Mouse (Mus musculus) forebrain, postnatal 0 days (tissue): ENCODE data around the gene Gfod2. TPM values are rescaled to one million over a fixed set of nuclear protein-coding genes. Genes with fewer than 3 reads are reported as not detected.

Source experiments
- ATAC-seq: fragments of 200-750 bp; cut with Nextera tagmentation; 2 replicates; pipeline ENCODE4 v1.8.0; 2017; ENCODE audit warnings: mild to moderate bottlenecking, moderate library complexity
- DNase-seq: peaks from one replicate; pipeline ENCODE4 v3.0.0-alpha.2; 2015
- H3K27ac ChIP-seq: fragments of 300-500 bp; sonication (generic); 2 replicates; pipeline ENCODE4 v1.5.1; 2014; ENCODE audit warnings: low read depth, mild to moderate bottlenecking, antibody characterized with exemption, low read length, moderate library complexity, mixed read lengths
- H3K27me3 ChIP-seq: fragments of 300-500 bp; sonication (generic); 2 replicates; pipeline ENCODE4 v1.6.1; 2014; ENCODE audit warnings: mild to moderate bottlenecking, low read length, mixed read lengths; ENCODE audit not compliant: insufficient read depth
- H3K36me3 ChIP-seq: fragments of 300-500 bp; sonication (generic); 2 replicates; pipeline ENCODE4 v1.6.1; 2014; ENCODE audit warnings: mild to moderate bottlenecking, moderate library complexity; ENCODE audit not compliant: insufficient read depth
- H3K4me1 ChIP-seq: fragments of 300-500 bp; sonication (generic); 2 replicates; pipeline ENCODE4 v1.6.1; 2014; ENCODE audit warnings: antibody characterized with exemption; ENCODE audit not compliant: insufficient read depth
- H3K4me2 ChIP-seq: fragments of 300-500 bp; sonication (generic); 2 replicates; pipeline ENCODE4 v1.6.1; 2014; ENCODE audit warnings: low read depth, mild to moderate bottlenecking, moderate library complexity
- H3K4me3 ChIP-seq: fragments of 300-500 bp; sonication (generic); 2 replicates; pipeline ENCODE4 v1.5.1; 2014; ENCODE audit warnings: low read depth, low read length, mixed read lengths
- H3K9ac ChIP-seq: fragments of 300-500 bp; sonication (generic); 2 replicates; pipeline ENCODE4 v1.6.1; 2014; ENCODE audit warnings: mild to moderate bottlenecking
- H3K9me3 ChIP-seq: fragments of 300-500 bp; sonication (generic); 2 replicates; pipeline ENCODE4 v1.6.1; 2016; ENCODE audit warnings: low read length
- CTCF ChIP-seq: sonication (generic); IDR thresholded peaks from 2 replicates; pipeline ENCODE4 v1.5.1; 2016; ENCODE audit warnings: antibody characterized with exemption, control low read depth, low read depth
- WGBS: fragments of 180-500 bp; shearing (Covaris S2); extraction: QIAGEN DNeasy Blood & Tissue Kit; methylation state at CpG from one replicate; pipeline ENCODE4 v1.1.7; 2014; 5-methylcytosine and 5-hydroxymethylcytosine counted together
- polyA plus RNA-seq: library from polyadenylated mRNA; unstranded; fragments of >200 nt; fragmentation: Nextera tagmentation; extraction: Ambion mirVana; gene quantifications from 2 replicates; pipeline ENCODE4 v1.2.1, GENCODE M21; 2015
- total RNA-seq: library from RNA; depleted of rRNA; stranded (reverse); fragments of >200 nt; gene quantifications from 2 replicates; pipeline ENCODE4 v1.2.3, GENCODE M21; 2014

The Gfod2 gene
- total and polyA plus RNA-seq, 2 experiments from 2014 or later = 51.2 to 71.2 TPM

DNA sequence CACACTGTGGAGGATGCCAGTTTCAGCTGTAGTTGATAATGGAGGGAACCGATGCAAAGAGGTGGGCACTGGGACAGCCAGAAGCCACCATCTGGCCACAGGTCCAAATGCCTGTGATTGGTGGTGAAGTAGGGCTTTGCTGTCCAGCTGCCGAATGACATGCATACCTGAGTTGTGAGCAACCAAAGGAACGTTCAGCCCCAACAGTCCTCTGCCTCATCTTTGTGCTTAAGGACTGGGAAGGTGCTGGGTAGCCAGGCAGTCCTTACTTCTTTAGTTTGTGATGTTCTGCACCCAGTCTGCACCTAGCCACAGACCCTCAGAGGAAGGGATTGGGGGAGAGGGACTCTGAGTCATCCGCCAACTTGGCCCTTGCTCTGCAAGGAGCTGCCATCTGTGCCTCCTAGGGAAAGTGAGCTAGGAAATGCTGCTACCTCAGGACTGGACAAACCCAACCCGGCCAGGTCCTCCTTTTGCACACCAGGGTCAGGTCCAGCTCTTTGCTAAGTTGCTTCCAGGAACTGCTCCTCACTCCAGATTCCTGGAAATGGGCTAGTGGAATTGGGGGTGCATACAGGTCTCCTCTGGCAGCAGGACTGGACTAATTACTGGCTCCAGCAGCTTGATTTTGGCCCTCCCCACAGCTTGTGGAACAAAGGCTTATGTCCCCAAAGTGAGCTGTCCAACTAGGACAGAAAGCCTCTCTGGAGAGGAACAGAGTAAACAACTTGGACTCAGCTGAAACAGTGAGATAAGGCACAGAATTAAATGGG lies 10.2 kb upstream of the Gfod2 start:
- Histone ChIP-seq H3K27me3 (no peaks in the 10 kb centered on the region), H3K4me2 (no peak overlapping the region), H3K4me3 (no peak overlapping the region), H3K9ac (no peak overlapping the region), H3K9me3 (no peaks in the 10 kb centered on the region), H3K4me1 (no peaks in the 10 kb centered on the region), H3K27ac (no peak overlapping the region), H3K36me3 (peaks cover 52% of the 10 kb centered on the region)
- DNase-seq = no peak
- TF ChIP-seq CTCF = no peak
- WGBS = 93% methylated on average over 5 of the region's 5 CpGs
- no peak for ATAC-seq

DNA sequence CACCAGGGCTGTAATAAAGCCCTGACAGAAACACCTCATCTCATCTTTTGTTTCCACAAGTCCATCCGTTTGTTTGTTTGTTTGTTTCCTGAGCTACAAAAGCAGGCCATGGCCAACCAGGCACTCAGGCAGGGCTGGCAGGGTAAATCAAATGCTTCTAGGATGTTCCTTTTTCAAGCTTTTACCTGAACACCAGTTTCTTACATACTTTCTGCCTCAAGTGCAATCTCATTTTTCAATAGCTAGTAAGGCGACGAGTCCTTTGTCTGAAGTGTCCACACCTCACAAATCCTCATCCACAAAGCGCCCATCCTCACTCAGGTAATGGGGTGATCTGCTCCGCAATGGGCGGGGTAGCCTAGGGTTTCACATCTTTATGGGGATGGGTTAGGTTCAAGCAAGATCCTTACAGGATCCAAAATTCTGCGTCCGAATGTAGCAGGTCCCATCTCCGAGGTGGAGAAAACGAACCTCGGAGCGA lies 628 bp downstream of the Gfod2 start:
- DNase-seq (peak; percentile 45), ATAC-seq (no peak; the same call in 1 of the 2 replicates)
- Histone ChIP-seq H3K27ac (peak overlapping the region; percentile 93), H3K9me3 (no peaks in the 10 kb centered on the region), H3K27me3 (no peaks in the 10 kb centered on the region), H3K9ac (peak overlapping the region; percentile 82), H3K36me3 (no peaks in the 10 kb centered on the region), H3K4me2 (peak overlapping the region; percentile 61), H3K4me1 (0 out of 2 replicates have a peak, but pooled peaks cover 5% of the 10 kb centered on the region), H3K4me3 (peak overlapping the region; percentile 79)
- under 1% methylated on average over 12 of the region's 12 CpGs for WGBS
- no peak for TF ChIP-seq CTCF

DNA sequence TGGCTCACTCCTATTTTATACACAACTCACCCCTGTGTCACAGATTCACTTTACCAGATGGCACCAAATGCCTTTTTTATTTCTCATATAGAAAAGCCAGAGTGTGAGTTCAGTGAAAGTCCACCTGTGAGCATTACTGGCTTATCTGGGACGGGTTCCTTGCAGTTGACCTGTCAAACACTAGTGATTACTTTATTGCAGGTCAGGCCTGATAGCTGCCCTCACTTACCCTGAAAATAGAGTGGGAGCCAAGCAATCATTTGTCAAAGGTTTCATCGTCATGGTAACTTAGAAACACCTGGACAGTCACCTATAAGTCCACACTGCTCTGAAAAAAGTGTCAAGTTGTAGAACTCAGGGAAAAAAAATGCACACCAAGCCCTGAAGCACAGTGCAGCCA lies 3.8 kb downstream of the Gfod2 start:
- Histone ChIP-seq H3K9me3 (no peaks in the 10 kb centered on the region), H3K4me3 (no peak overlapping the region), H3K27me3 (no peaks in the 10 kb centered on the region), H3K27ac (no peak overlapping the region), H3K4me2 (no peak overlapping the region), H3K9ac (no peak overlapping the region), H3K4me1 (peaks cover 10% of the 10 kb centered on the region), H3K36me3 (no peaks in the 10 kb centered on the region)
- WGBS = 93% methylated on average over 2 of the region's 2 CpGs
- DNase-seq (no peak), ATAC-seq (no peak)
- TF ChIP-seq CTCF = no peak

DNA sequence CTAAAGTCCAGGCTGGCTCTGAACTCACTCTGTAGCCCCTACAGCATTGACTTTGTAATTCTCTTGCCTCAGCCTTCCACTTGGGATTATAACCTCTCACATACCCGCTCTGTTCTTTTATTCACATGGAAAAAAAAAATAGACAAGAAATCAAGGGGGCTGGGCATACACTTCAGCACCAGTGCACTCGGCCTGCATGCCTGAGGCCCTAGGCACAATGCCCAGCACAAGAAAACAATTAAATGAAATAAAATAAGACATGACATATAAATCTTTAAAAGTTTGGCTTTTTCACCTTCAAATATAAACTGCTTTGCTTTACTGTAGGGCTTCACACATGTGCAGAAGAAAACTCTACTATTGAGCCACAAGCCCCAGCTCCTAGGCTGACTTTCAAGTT lies 4.5 kb downstream of the Gfod2 start:
- ATAC-seq = no peak
- H3K27me3 ChIP-seq = no peaks in the 10 kb centered on the region
- WGBS = 44% methylated on average over 2 of the region's 2 CpGs

DNA sequence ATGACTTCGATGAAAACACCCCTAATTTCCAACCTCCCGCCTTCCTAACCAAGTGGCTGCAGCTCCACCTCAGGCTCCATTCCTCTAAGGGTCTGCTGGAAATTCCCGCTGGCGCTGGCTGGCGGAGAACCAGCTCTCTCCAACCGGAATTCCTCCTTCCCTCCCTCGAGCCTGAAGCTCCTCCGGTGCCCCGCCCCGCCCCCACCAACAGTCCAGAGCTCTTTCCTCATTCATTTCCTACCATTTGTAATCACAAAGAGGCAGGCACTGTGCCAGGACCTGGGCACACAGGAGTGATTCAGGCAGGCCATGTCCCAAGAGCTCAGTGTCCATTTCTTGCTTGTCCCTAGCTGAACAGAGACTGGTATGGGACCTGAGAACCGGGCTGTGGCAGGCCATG lies 7.9 kb downstream of the Gfod2 start:
- H3K27ac ChIP-seq = no peak overlapping the region
- ATAC-seq = peak; percentile 60
- no peaks in the 10 kb centered on the region for H3K27me3 ChIP-seq
- H3K9ac ChIP-seq = no peak overlapping the region
- H3K4me3 ChIP-seq = no peak overlapping the region
- peak; percentile 56 for DNase-seq
- no peaks in the 10 kb centered on the region for H3K36me3 ChIP-seq
- H3K9me3 ChIP-seq = no peaks in the 10 kb centered on the region
- WGBS = 6% methylated on average over 11 of the region's 11 CpGs
- peak overlapping the region; percentile 23 for H3K4me2 ChIP-seq
- peaks cover 6% of the 10 kb centered on the region for H3K4me1 ChIP-seq
- TF ChIP-seq CTCF = no peak

More for the DNA sequence above, 4.5 kb downstream of the Gfod2 start:
- no peak overlapping the region for H3K9ac ChIP-seq
- H3K4me2 ChIP-seq = no peak overlapping the region
- no peak overlapping the region for H3K4me3 ChIP-seq
- H3K36me3 ChIP-seq = no peaks in the 10 kb centered on the region
- H3K27ac ChIP-seq = no peak overlapping the region
- TF ChIP-seq CTCF = no peak
- no peak for DNase-seq
- H3K9me3 ChIP-seq = no peaks in the 10 kb centered on the region
- peaks cover 6% of the 10 kb centered on the region for H3K4me1 ChIP-seq

DNA sequence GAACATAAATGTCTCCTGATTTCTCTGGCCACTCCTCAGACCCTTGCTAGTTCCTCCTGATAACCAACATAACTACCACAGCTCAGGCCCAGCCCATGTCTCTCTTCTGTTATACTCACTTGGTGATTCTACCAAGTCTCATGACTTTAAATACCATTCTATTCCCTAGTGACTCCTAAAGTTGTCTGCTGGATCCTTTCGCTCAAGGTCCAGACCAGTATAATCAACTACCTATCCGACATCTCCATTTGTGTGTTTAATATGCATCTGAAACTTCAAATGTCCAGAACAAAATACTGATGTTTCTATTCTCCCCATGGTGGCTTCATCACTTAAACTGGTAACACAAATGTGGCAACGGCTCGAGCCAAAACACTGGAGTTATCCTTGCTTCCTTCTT lies 15.2 kb downstream of the Gfod2 start:
- no peak overlapping the region for H3K27ac ChIP-seq
- H3K36me3 ChIP-seq = no peaks in the 10 kb centered on the region
- no peak overlapping the region for H3K4me2 ChIP-seq
- H3K27me3 ChIP-seq = no peaks in the 10 kb centered on the region
- WGBS = 89% methylated on average over 4 of the region's 4 CpGs
- no peak overlapping the region for H3K9ac ChIP-seq
- DNase-seq = no peak
- no peak for TF ChIP-seq CTCF
- no peaks in the 10 kb centered on the region for H3K4me1 ChIP-seq
- H3K4me3 ChIP-seq = no peak overlapping the region
- no peak for ATAC-seq
- no peaks in the 10 kb centered on the region for H3K9me3 ChIP-seq

DNA sequence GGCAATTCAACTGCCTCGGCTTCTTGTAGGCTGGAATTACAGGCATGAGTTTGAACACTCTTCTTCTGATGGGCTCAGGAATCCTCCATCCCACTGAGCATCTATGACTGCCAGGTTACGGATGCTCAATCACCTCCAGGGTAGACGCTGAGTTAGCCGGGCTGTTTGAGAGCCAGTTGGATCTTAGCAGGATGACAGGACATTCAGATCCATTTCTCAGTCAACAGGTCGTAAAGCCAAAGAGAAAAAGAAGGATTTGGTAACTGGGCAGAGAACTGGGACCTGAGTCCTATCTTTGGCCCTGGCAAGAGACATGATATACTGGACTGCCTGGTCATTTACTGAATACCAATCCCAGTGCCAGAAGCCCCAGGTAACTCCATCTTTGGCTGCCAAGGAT lies 19.2 kb downstream of the Gfod2 start:
- H3K4me1 ChIP-seq = no peaks in the 10 kb centered on the region
- no peak for DNase-seq
- WGBS = 97% methylated on average over 5 of the region's 5 CpGs

More for the DNA sequence above, 19.2 kb downstream of the Gfod2 start:
- TF ChIP-seq CTCF = no peak
- no peak overlapping the region for H3K27ac ChIP-seq
- H3K36me3 ChIP-seq = no peaks in the 10 kb centered on the region
- no peak for ATAC-seq
- H3K4me3 ChIP-seq = no peak overlapping the region
- H3K9me3 ChIP-seq = no peaks in the 10 kb centered on the region
- H3K4me2 ChIP-seq = no peak overlapping the region
- no peak overlapping the region for H3K9ac ChIP-seq
- no peaks in the 10 kb centered on the region for H3K27me3 ChIP-seq
